Mouse (Mus musculus): ENCODE data around the gene Dmgdh. TPM values are rescaled to one million over a fixed set of nuclear protein-coding genes. Genes with fewer than 3 reads are reported as not detected.

The Dmgdh gene
- polyA plus RNA-seq, 1 experiment = 0.22 TPM

GRCm38 (mm10) chr13:93771588-93772278, 97.5 kb downstream of the Dmgdh start, which contains the start of gene Arsb:
Gene Arsb (plus strand): TSS chr13:93771630.
- peak; percentile 38 to 79 for DNase-seq (ENCODE audit: extremely low spot score in 1 of 2, low spot score in 1 of 2)

- DNase-seq (ENCODE audit: extremely low spot score in 1 of 2, low spot score in 1 of 2) = no peak
Measured at GRCm38 (mm10) chr13:93772279-93772636, 98.0 kb downstream of the Dmgdh start.

- peak in 1 of 2 experiments; percentile 48 for DNase-seq (ENCODE audit: extremely low spot score in 1 of 2, low spot score in 1 of 2)
Measured at GRCm38 (mm10) chr13:93772861-93773260, 98.6 kb downstream of the Dmgdh start.

- no peak for DNase-seq (ENCODE audit: extremely low spot score in 1 of 2, low spot score in 1 of 2)
Measured at GRCm38 (mm10) chr13:93773704-93774315, 99.6 kb downstream of the Dmgdh start.

- DNase-seq (ENCODE audit: extremely low spot score in 1 of 2, low spot score in 1 of 2) = no peak
Measured at GRCm38 (mm10) chr13:93782823-93783222, 108.6 kb downstream of the Dmgdh start.

GRCm38 (mm10) chr13:93785329-93785728, 111.1 kb downstream of the Dmgdh start:
- DNase-seq (ENCODE audit: extremely low spot score in 1 of 2, low spot score in 1 of 2) = no peak

GRCm38 (mm10) chr13:93786051-93786450, 111.8 kb downstream of the Dmgdh start:
- no peak for DNase-seq (ENCODE audit: extremely low spot score in 1 of 2, low spot score in 1 of 2)

GRCm38 (mm10) chr13:93787647-93788046, 113.4 kb downstream of the Dmgdh start:
- no peak for DNase-seq (ENCODE audit: extremely low spot score in 1 of 2, low spot score in 1 of 2)

GRCm38 (mm10) chr13:93792945-93793642, 118.9 kb downstream of the Dmgdh start:
- DNase-seq (ENCODE audit: extremely low spot score in 1 of 2, low spot score in 1 of 2) = peak in 1 of 2 experiments; percentile 81

- no peak for DNase-seq (ENCODE audit: extremely low spot score in 1 of 2, low spot score in 1 of 2)
Measured at GRCm38 (mm10) chr13:93793643-93794182, 119.5 kb downstream of the Dmgdh start.

GRCm38 (mm10) chr13:93797011-93797600, 122.9 kb downstream of the Dmgdh start:
- no peak for DNase-seq (ENCODE audit: extremely low spot score in 1 of 2, low spot score in 1 of 2)

Other genes starting within 250 kb of the Dmgdh start
- 14.4 and 14.5 TPM in 2 replicates for gene Jmy, start 174.6 kb upstream of the Dmgdh start, polyA plus RNA-seq (2012; rRNA removed)
- gene Bhmt, start 36.5 kb upstream of the Dmgdh start, polyA plus RNA-seq (2012; rRNA removed) = 0.32 and 0.36 TPM in 2 replicates
- 0.32 and 0.50 TPM in 2 replicates for gene Bhmt2, start 131 bp upstream of the Dmgdh start, polyA plus RNA-seq (2012; rRNA removed)
- 77.5 and 82.4 TPM in 2 replicates for gene Arsb, start 97.2 kb downstream of the Dmgdh start, polyA plus RNA-seq (2012; rRNA removed)